Mouse (Mus musculus): ENCODE measurements around the gene Ctbs. TPM values are rescaled to one million over a fixed set of nuclear protein-coding genes. Genes with fewer than 3 reads are reported as not detected.

The Ctbs gene
- polyA plus RNA-seq, 1 experiment from 2014 or later = 14.8 TPM

GRCm38 (mm10) chr3:146407086-146407721 is 42.4 kb upstream of the Ctbs start:
- no peak for TF ChIP-seq EP300 (IDR thresholded peaks at IDR 0.05)
- no peak for TF ChIP-seq CTCF (IDR thresholded peaks at IDR 0.05)
- Histone ChIP-seq H3K36me3 (ENCODE audit: insufficient read depth, low read length) (no peaks in the 10 kb centered on the region), H3K9me3 (ENCODE audit: low read length) (no peaks in the 10 kb centered on the region), H3K27ac (ENCODE audit: low read length) (peak overlapping the region; percentile 20; the same call in 1 of the 2 replicates), H3K4me1 (ENCODE audit: insufficient read depth, low read depth, low read length) (peaks cover 12% of the 10 kb centered on the region), H3K4me2 (replicated peaks; ENCODE audit: low read depth, low read length) (peak overlapping the region; percentile 14; the same call in 1 of the 2 replicates), H3K9ac (replicated peaks; ENCODE audit: low read depth) (no peak overlapping the region), H3K4me3 (ENCODE audit: low read depth, low read length) (no peak overlapping the region), H3K27me3 (replicated peaks; ENCODE audit: insufficient read depth, low read length) (no peaks in the 10 kb centered on the region)
- 65% methylated on average over 16 of the region's 16 CpGs for WGBS
- ATAC-seq = no peak
- DNase-seq (ENCODE audit: low spot score) = no peak

DNA sequence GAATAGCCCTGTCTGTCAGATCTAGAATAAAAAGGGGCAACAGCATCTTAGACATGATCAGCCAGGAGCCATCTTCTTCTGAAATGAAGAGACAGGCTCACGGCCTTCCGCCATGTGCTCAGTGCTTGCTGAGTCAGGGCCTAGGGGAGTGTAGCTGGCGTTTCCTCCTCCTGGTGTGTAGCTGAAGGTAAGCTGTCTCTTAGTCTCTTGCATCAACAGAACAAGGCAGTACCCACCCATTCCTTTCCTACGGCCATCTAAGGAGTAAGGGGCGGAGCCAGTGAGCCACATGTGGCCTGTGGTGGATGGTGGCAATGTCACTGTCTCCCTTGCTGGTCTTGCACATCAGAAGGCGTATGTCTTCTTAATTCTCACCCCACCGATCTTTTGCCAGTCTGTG is 39.5 kb upstream of the Ctbs start:
- WGBS = 71% methylated on average over 7 of the region's 7 CpGs
- H3K36me3 ChIP-seq (ENCODE audit: insufficient read depth, low read length) = no peaks in the 10 kb centered on the region
- TF ChIP-seq CTCF (IDR thresholded peaks at IDR 0.05) = no peak
- TF ChIP-seq EP300 (IDR thresholded peaks at IDR 0.05) = no peak
- ATAC-seq (no peak), DNase-seq (ENCODE audit: low spot score) (no peak)
- no peak overlapping the region for H3K27ac ChIP-seq (ENCODE audit: low read length)
- H3K9ac ChIP-seq (replicated peaks; ENCODE audit: low read depth) = no peak overlapping the region
- no peaks in the 10 kb centered on the region for H3K9me3 ChIP-seq (ENCODE audit: low read length)
- H3K4me2 ChIP-seq (replicated peaks; ENCODE audit: low read depth, low read length) = no peak overlapping the region
- no peaks in the 10 kb centered on the region for H3K27me3 ChIP-seq (replicated peaks; ENCODE audit: insufficient read depth, low read length)
- no peak overlapping the region for H3K4me3 ChIP-seq (ENCODE audit: low read depth, low read length)
- H3K4me1 ChIP-seq (ENCODE audit: insufficient read depth, low read depth, low read length) = peaks cover 7% of the 10 kb centered on the region

- Histone ChIP-seq H3K4me1 (ENCODE audit: insufficient read depth, low read depth, low read length) (peaks cover 3% of the 10 kb centered on the region; the same call in 1 of the 2 replicates), H3K27ac (ENCODE audit: low read length) (peak overlapping the region; percentile 20; the same call in 1 of the 2 replicates), H3K9me3 (ENCODE audit: low read length) (no peaks in the 10 kb centered on the region), H3K36me3 (ENCODE audit: insufficient read depth, low read length) (no peaks in the 10 kb centered on the region), H3K4me2 (replicated peaks; ENCODE audit: low read depth, low read length) (no peak overlapping the region), H3K9ac (replicated peaks; ENCODE audit: low read depth) (no peak overlapping the region), H3K4me3 (ENCODE audit: low read depth, low read length) (no peak overlapping the region), H3K27me3 (replicated peaks; ENCODE audit: insufficient read depth, low read length) (no peaks in the 10 kb centered on the region)
- 66% methylated on average over 2 of the region's 2 CpGs for WGBS
- DNase-seq (ENCODE audit: low spot score) = no peak
- TF ChIP-seq EP300 (IDR thresholded peaks at IDR 0.05) (no peak), CTCF (IDR thresholded peaks at IDR 0.05) (no peak)
- no peak for ATAC-seq
Measured at GRCm38 (mm10) chr3:146412008-146412407, 37.6 kb upstream of the Ctbs start.

- WGBS = 56% methylated on average over 7 of the region's 7 CpGs
- no peak overlapping the region for H3K4me3 ChIP-seq (ENCODE audit: low read depth, low read length)
- no peak overlapping the region for H3K9ac ChIP-seq (replicated peaks; ENCODE audit: low read depth)
- H3K27me3 ChIP-seq (replicated peaks; ENCODE audit: insufficient read depth, low read length) = no peaks in the 10 kb centered on the region
- H3K27ac ChIP-seq (ENCODE audit: low read length) = peak overlapping the region; percentile 20; the same call in 1 of the 2 replicates
- DNase-seq (ENCODE audit: low spot score) (peak; percentile 40), ATAC-seq (peak; percentile 60)
- no peaks in the 10 kb centered on the region for H3K36me3 ChIP-seq (ENCODE audit: insufficient read depth, low read length)
- H3K4me2 ChIP-seq (replicated peaks; ENCODE audit: low read depth, low read length) = no peak overlapping the region
- TF ChIP-seq EP300 (IDR thresholded peaks at IDR 0.05) (0 out of 2 replicates have a peak, but pooled peaks have one; percentile 35), CTCF (IDR thresholded peaks at IDR 0.05) (no peak)
- no peaks in the 10 kb centered on the region for H3K9me3 ChIP-seq (ENCODE audit: low read length)
- H3K4me1 ChIP-seq (ENCODE audit: insufficient read depth, low read depth, low read length) = peaks cover under 1% of the 10 kb centered on the region; the same call in 1 of the 2 replicates
Measured at GRCm38 (mm10) chr3:146412480-146412879, 37.1 kb upstream of the Ctbs start.

DNA sequence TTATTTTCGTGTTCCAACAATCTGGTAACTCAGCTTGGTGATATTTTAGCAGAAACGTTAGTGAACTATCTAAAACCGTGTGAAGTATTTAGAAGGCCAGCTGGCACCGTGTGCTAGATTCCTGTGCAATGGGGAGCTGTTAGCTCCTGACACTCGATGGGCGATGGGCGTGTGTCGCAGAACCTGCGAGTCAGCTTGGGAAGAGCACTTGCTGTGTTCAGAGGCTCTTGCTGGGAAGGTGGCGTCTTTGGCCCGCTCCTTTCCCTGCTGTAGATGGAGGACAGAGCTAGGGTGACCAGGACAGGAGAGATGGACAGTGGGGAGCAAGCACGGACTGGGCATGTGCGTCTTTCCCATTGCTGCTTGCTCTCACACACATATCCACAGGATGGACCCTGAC is 36.6 kb upstream of the Ctbs start:
- WGBS = 68% methylated on average over 13 of the region's 13 CpGs
- Histone ChIP-seq H3K4me1 (ENCODE audit: insufficient read depth, low read depth, low read length) (no peaks in the 10 kb centered on the region; the same call in 1 of the 2 replicates), H3K9ac (replicated peaks; ENCODE audit: low read depth) (no peak overlapping the region), H3K27ac (ENCODE audit: low read length) (no peak overlapping the region), H3K36me3 (ENCODE audit: insufficient read depth, low read length) (no peaks in the 10 kb centered on the region), H3K4me3 (ENCODE audit: low read depth, low read length) (no peak overlapping the region), H3K4me2 (replicated peaks; ENCODE audit: low read depth, low read length) (no peak overlapping the region), H3K9me3 (ENCODE audit: low read length) (no peaks in the 10 kb centered on the region), H3K27me3 (replicated peaks; ENCODE audit: insufficient read depth, low read length) (no peaks in the 10 kb centered on the region)
- ATAC-seq (peak; percentile 47), DNase-seq (ENCODE audit: low spot score) (no peak)
- TF ChIP-seq CTCF (IDR thresholded peaks at IDR 0.05) (no peak), EP300 (IDR thresholded peaks at IDR 0.05) (no peak)

GRCm38 (mm10) chr3:146413992-146414391 is 35.6 kb upstream of the Ctbs start:
- WGBS = 73% methylated on average over 4 of the region's 4 CpGs
- Histone ChIP-seq H3K9ac (replicated peaks; ENCODE audit: low read depth) (no peak overlapping the region), H3K36me3 (ENCODE audit: insufficient read depth, low read length) (0 out of 2 replicates have a peak, but pooled peaks cover 2% of the 10 kb centered on the region), H3K27ac (ENCODE audit: low read length) (no peak overlapping the region), H3K4me1 (ENCODE audit: insufficient read depth, low read depth, low read length) (no peaks in the 10 kb centered on the region; the same call in 1 of the 2 replicates), H3K9me3 (ENCODE audit: low read length) (no peaks in the 10 kb centered on the region), H3K4me3 (ENCODE audit: low read depth, low read length) (no peak overlapping the region), H3K4me2 (replicated peaks; ENCODE audit: low read depth, low read length) (no peak overlapping the region), H3K27me3 (replicated peaks; ENCODE audit: insufficient read depth, low read length) (no peaks in the 10 kb centered on the region)
- no peak for DNase-seq (ENCODE audit: low spot score)
- no peak for TF ChIP-seq EP300 (IDR thresholded peaks at IDR 0.05)
- no peak for TF ChIP-seq CTCF (IDR thresholded peaks at IDR 0.05)
- no peak for ATAC-seq
